Mouse (Mus musculus): ENCODE results near the gene Slc13a1. TPM values are rescaled to one million over a fixed set of nuclear protein-coding genes. Genes with fewer than 3 reads are reported as not detected.
"Not testable (repeated sequence)": the region's sequence is repeated elsewhere in the genome, so short reads cannot be mapped to it uniquely, and the experiment has no call there.

Gene Slc13a1
- polyA plus RNA-seq (2015; fragmentation: Nextera tagmentation; extraction: Ambion mirVana) = 0.30 TPM in 1 of 2 replicates, not detected in the other

DNA sequence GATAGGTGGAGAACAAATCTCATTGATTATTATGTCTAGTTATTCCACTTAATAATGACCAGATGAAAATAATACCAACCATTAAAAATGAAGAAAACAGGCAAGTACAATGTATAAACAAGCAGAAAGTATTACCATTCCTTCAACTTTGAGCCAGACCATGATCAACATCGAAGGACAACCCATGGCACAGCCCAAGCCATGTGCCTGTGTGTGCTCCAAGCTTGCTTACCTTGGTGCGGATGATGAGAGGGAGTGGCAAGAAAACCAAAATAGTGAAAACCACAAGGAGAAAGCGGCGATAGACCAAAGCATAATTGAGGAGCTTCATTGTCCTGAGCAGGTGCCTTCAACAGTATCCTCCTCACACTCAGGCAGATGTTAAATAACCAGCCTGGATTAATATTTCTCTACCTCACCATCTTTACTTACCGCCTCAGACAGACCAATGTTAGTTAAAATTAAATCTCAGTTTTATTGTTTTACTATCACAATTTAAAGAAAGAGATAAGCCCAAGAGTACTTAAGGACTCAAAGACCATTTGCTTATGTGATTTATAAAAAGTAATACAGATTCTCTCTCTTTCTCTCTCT, at the start of gene Slc13a1:
Gene Slc13a1 (minus strand): TSS at position 359 of the 594 bp plus-strand sequence.
- Histone ChIP-seq H3K4me2 (ENCODE audit: low read depth, low read length) (no peak within 1 kb of the TSS), H3K27me3 (ENCODE audit: control insufficient read depth, insufficient read depth, low read depth, low read length) (no peaks in the 10 kb centered on the region), H3K9ac (ENCODE audit: low read length) (no peak within 1 kb of the TSS), H3K9me3 (ENCODE audit: control insufficient read depth, low read length) (no peaks in the 10 kb centered on the region), H3K4me3 (ENCODE audit: low read length) (no peak within 1 kb of the TSS), H3K4me1 (replicated peaks; ENCODE audit: control insufficient read depth, insufficient read depth, low read length) (no peaks in the 10 kb centered on the region), H3K27ac (ENCODE audit: low read length) (no peak within 1 kb of the TSS), H3K36me3 (ENCODE audit: control insufficient read depth, insufficient read depth, low read length) (no peaks in the 10 kb centered on the region)
- no peak for ATAC-seq (ENCODE audit: low read depth)
- 83% methylated on average over 5 of the region's 5 CpGs for WGBS

GRCm38 (mm10) chr6:24207866-24208265, 40.0 kb upstream of the Slc13a1 start:
- Histone ChIP-seq H3K27ac (ENCODE audit: low read length) (no peak overlapping the region), H3K36me3 (ENCODE audit: control insufficient read depth, insufficient read depth, low read length) (no peaks in the 10 kb centered on the region), H3K9ac (ENCODE audit: low read length) (no peak overlapping the region), H3K4me3 (ENCODE audit: low read length) (no peak overlapping the region), H3K9me3 (ENCODE audit: control insufficient read depth, low read length) (no peaks in the 10 kb centered on the region), H3K27me3 (ENCODE audit: control insufficient read depth, insufficient read depth, low read depth, low read length) (no peaks in the 10 kb centered on the region), H3K4me2 (ENCODE audit: low read depth, low read length) (no peak overlapping the region), H3K4me1 (replicated peaks; ENCODE audit: control insufficient read depth, insufficient read depth, low read length) (no peaks in the 10 kb centered on the region)
- 73% methylated on average over 3 of the region's 3 CpGs for WGBS
- ATAC-seq (ENCODE audit: low read depth) = no peak

GRCm38 (mm10) chr6:24202226-24202625, 34.3 kb upstream of the Slc13a1 start:
- Histone ChIP-seq H3K27me3 (ENCODE audit: control insufficient read depth, insufficient read depth, low read depth, low read length) (no peaks in the 10 kb centered on the region), H3K4me2 (ENCODE audit: low read depth, low read length) (no peak overlapping the region), H3K4me3 (ENCODE audit: low read length) (no peak overlapping the region), H3K9ac (ENCODE audit: low read length) (no peak overlapping the region), H3K36me3 (ENCODE audit: control insufficient read depth, insufficient read depth, low read length) (no peaks in the 10 kb centered on the region), H3K4me1 (replicated peaks; ENCODE audit: control insufficient read depth, insufficient read depth, low read length) (no peaks in the 10 kb centered on the region), H3K27ac (ENCODE audit: low read length) (no peak overlapping the region), H3K9me3 (ENCODE audit: control insufficient read depth, low read length) (no peaks in the 10 kb centered on the region)
- 72% methylated on average over 6 of the region's 6 CpGs for WGBS
- ATAC-seq (ENCODE audit: low read depth) = no peak

DNA sequence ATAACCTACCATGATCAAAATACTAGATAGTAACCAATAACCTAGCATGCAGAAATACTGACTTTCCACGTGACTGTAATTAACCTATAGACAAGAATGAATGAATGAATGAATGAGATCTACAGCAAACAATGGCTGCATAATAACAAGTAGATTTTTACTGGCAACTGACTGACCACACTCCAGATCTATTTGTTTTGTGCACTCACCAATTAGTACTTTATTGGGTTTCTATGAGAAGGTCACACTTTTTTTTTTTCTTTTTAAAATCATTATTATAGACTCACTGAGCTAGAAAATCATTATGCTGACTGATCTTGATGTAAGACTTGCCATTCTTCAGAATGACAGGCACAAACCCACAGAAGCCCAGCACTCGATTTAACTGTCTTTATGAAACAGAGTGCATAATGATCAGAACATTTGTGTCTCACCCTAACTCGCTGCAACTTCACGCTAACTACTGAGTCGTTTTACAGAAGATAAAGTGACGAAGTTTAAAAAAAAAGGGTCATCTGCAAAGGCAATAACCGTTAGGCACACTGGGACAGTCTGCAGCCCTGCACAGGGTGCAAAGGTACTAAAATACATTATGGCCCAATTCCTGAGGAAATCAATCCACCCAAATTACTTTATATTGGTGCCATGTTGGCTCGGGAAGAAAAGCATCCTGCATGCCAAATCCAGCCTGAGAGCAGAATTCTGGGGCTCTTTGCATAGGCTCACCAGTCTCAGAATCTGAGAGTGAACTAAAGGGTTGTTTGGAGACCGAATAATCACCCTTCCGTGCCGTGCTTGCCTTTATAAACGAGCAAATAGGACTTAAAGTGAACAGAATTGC, 33.0 kb upstream of the Slc13a1 start:
- Histone ChIP-seq H3K4me1 (replicated peaks; ENCODE audit: control insufficient read depth, insufficient read depth, low read length) (no peaks in the 10 kb centered on the region), H3K9me3 (ENCODE audit: control insufficient read depth, low read length) (no peaks in the 10 kb centered on the region), H3K27ac (ENCODE audit: low read length) (no peak overlapping the region), H3K4me3 (ENCODE audit: low read length) (no peak overlapping the region), H3K9ac (ENCODE audit: low read length) (no peak overlapping the region), H3K4me2 (ENCODE audit: low read depth, low read length) (no peak overlapping the region), H3K36me3 (ENCODE audit: control insufficient read depth, insufficient read depth, low read length) (no peaks in the 10 kb centered on the region), H3K27me3 (ENCODE audit: control insufficient read depth, insufficient read depth, low read depth, low read length) (no peaks in the 10 kb centered on the region)
- WGBS = 78% methylated on average over 12 of the region's 12 CpGs
- no peak for ATAC-seq (ENCODE audit: low read depth)

DNA sequence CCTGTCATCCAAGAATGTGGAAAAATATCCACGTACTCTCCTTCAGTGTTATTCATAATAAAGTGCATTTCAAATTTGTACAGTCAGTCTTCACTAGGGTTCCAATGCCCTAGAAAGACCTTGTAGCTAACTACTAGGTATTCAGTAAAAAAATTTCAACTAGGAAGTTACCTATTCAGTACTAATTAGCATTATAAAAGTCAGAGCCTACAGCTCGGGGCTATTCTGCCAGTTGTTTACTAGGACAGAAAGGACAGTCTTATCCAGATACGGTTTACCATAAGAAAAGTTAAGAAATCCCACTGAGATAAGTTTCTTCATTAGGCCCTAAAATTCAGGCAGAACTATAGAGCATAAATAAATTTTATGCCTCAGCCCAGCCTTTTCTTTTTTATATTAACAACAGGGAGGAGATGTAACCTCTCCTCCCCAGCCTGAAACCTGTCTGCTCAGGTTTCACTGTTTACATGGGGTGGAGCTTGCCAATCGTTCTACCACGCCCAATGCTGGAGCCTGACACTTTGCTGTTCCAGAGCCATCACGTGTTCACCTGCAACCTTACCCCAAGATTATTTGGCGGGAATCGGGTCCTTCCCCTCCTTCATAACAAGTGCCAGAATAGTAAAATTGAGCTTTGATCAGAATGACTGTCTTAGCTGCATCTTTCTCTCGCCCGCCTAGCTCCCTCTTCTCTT, 29.8 kb upstream of the Slc13a1 start:
- H3K4me1 ChIP-seq (replicated peaks; ENCODE audit: control insufficient read depth, insufficient read depth, low read length); H3K9me3 ChIP-seq (ENCODE audit: control insufficient read depth, low read length); H3K9ac ChIP-seq (ENCODE audit: low read length); H3K27me3 ChIP-seq (ENCODE audit: control insufficient read depth, insufficient read depth, low read depth, low read length); H3K36me3 ChIP-seq (ENCODE audit: control insufficient read depth, insufficient read depth, low read length); ATAC-seq (ENCODE audit: low read depth); H3K4me2 ChIP-seq (ENCODE audit: low read depth, low read length); H3K27ac ChIP-seq (ENCODE audit: low read length); H3K4me3 ChIP-seq (ENCODE audit: low read length): not testable (repeated sequence)
- WGBS = 75% methylated on average over 10 of the region's 10 CpGs

- not testable (repeated sequence) for H3K36me3 ChIP-seq (ENCODE audit: control insufficient read depth, insufficient read depth, low read length); ATAC-seq (ENCODE audit: low read depth); H3K4me2 ChIP-seq (ENCODE audit: low read depth, low read length); H3K4me1 ChIP-seq (replicated peaks; ENCODE audit: control insufficient read depth, insufficient read depth, low read length); H3K4me3 ChIP-seq (ENCODE audit: low read length); H3K27ac ChIP-seq (ENCODE audit: low read length); H3K9me3 ChIP-seq (ENCODE audit: control insufficient read depth, low read length); H3K9ac ChIP-seq (ENCODE audit: low read length); H3K27me3 ChIP-seq (ENCODE audit: control insufficient read depth, insufficient read depth, low read depth, low read length)
- 50% methylated on average over 5 of the region's 5 CpGs for WGBS
These were observed 28.5 kb upstream of the Slc13a1 start for GRCm38 (mm10) chr6:24196406-24196805.

DNA sequence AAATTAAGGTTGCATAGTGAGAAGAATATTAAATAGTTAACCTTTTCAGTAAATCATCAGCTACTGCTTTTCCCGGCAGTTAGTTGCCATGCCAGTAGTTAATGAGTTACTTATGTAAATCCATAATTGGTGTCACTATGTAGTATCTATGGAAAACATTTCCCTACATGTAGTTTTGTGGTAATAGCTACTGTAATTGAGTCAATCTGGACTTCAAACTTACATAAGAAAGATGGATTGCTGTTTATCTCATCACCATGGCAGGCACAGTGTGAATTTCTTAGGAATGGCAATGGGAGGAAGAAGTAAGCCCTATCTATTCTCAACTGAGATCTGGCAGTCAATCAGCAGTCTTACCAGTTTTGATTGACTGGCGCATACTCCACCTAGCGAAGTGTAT, 15.5 kb upstream of the Slc13a1 start:
- 65% methylated on average over 3 of the region's 3 CpGs for WGBS
- H3K27ac ChIP-seq (ENCODE audit: low read length) = no peak overlapping the region

GRCm38 (mm10) chr6:24175393-24175792, 7.5 kb upstream of the Slc13a1 start:
- Histone ChIP-seq H3K27ac (ENCODE audit: low read length) (no peak overlapping the region), H3K4me3 (ENCODE audit: low read length) (no peak overlapping the region), H3K9ac (ENCODE audit: low read length) (no peak overlapping the region), H3K4me2 (ENCODE audit: low read depth, low read length) (no peak overlapping the region), H3K4me1 (replicated peaks; ENCODE audit: control insufficient read depth, insufficient read depth, low read length) (no peaks in the 10 kb centered on the region), H3K9me3 (ENCODE audit: control insufficient read depth, low read length) (no peaks in the 10 kb centered on the region), H3K27me3 (ENCODE audit: control insufficient read depth, insufficient read depth, low read depth, low read length) (no peaks in the 10 kb centered on the region), H3K36me3 (ENCODE audit: control insufficient read depth, insufficient read depth, low read length) (no peaks in the 10 kb centered on the region)
- whole genome bisulfite sequencing = 74% methylated on average over 3 of the region's 3 CpGs
- ATAC-seq (ENCODE audit: low read depth) = no peak

More for the DNA sequence above, 15.5 kb upstream of the Slc13a1 start:
- H3K4me3 ChIP-seq (ENCODE audit: low read length) = no peak overlapping the region
- H3K27me3 ChIP-seq (ENCODE audit: control insufficient read depth, insufficient read depth, low read depth, low read length) = no peaks in the 10 kb centered on the region
- H3K9ac ChIP-seq (ENCODE audit: low read length) = no peak overlapping the region
- no peaks in the 10 kb centered on the region for H3K9me3 ChIP-seq (ENCODE audit: control insufficient read depth, low read length)
- no peak overlapping the region for H3K4me2 ChIP-seq (ENCODE audit: low read depth, low read length)
- no peak for ATAC-seq (ENCODE audit: low read depth)
- H3K36me3 ChIP-seq (ENCODE audit: control insufficient read depth, insufficient read depth, low read length) = no peaks in the 10 kb centered on the region
- H3K4me1 ChIP-seq (replicated peaks; ENCODE audit: control insufficient read depth, insufficient read depth, low read length) = no peaks in the 10 kb centered on the region

GRCm38 (mm10) chr6:24173951-24174350, 6.1 kb upstream of the Slc13a1 start:
- H3K36me3 ChIP-seq (ENCODE audit: control insufficient read depth, insufficient read depth, low read length) = no peaks in the 10 kb centered on the region
- ATAC-seq (ENCODE audit: low read depth) = no peak
- H3K9ac ChIP-seq (ENCODE audit: low read length) = no peak overlapping the region
- no peak overlapping the region for H3K4me3 ChIP-seq (ENCODE audit: low read length)
- no peaks in the 10 kb centered on the region for H3K9me3 ChIP-seq (ENCODE audit: control insufficient read depth, low read length)
- no peak overlapping the region for H3K4me2 ChIP-seq (ENCODE audit: low read depth, low read length)
- H3K4me1 ChIP-seq (replicated peaks; ENCODE audit: control insufficient read depth, insufficient read depth, low read length) = no peaks in the 10 kb centered on the region
- H3K27ac ChIP-seq (ENCODE audit: low read length) = no peak overlapping the region
- no peaks in the 10 kb centered on the region for H3K27me3 ChIP-seq (ENCODE audit: control insufficient read depth, insufficient read depth, low read depth, low read length)
